Mouse (Mus musculus) bone marrow macrophage, adult 2 months (primary cell): ENCODE measurements at regions not wholly inside any gene's neighbourhood (a gene's known extent, or its start where the extent isn't known, plus 50 kb on each side); places are given as distances from the start of the nearest gene placed in this dataset.

ENCODE experiments used
- H3K27ac ChIP-seq: 2 replicates; pipeline ENCODE4 v1.5.1; 2012; ENCODE audit warnings: low read depth, low read length; ENCODE audit not compliant: insufficient read depth
- H3K4me1 ChIP-seq: 2 replicates; pipeline ENCODE4 v1.6.1; 2012; ENCODE audit warnings: low read length; ENCODE audit not compliant: control insufficient read depth, insufficient read depth
- H3K4me3 ChIP-seq: 2 replicates; pipeline ENCODE4 v1.5.1; 2012; ENCODE audit warnings: mild to moderate bottlenecking, low read length, moderate library complexity; ENCODE audit not compliant: insufficient read depth
- CTCF ChIP-seq: IDR thresholded peaks from 2 replicates; pipeline ENCODE4 v1.5.1; 2012; ENCODE audit warnings: low read depth, mild to moderate bottlenecking, low read length, moderate library complexity
- POLR2A ChIP-seq: IDR thresholded peaks from 2 replicates; pipeline ENCODE4 v1.6.1; 2012; ENCODE audit warnings: mild to moderate bottlenecking, low read depth, low read length, borderline replicate concordance

DNA sequence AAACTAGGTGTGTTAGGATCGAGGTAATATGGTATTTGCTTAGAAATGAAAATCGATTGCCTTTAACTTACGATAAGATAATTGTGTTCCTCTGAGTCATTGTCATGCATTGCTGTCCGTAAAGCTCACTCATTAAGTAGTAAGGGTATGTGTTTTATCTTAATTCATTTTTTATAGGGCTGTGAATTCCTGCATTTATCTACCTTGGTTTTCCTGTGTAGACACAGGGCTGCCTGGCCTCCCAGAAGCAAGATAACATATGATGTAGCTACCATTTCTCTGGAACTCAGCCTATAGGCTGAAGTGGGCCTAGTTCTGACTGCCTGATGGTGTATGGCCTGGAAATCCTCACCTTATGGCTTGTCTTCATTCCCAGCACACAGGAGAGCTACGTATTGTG is 76.9 kb upstream of the Klf4 start:
- H3K4me3 ChIP-seq: no peak overlapping the region
- no peak overlapping the region for H3K27ac ChIP-seq
- TF ChIP-seq CTCF: no peak
- no peak for TF ChIP-seq POLR2A
- peaks cover 9% of the 10 kb centered on the region; the same call in 1 of the 2 replicates for H3K4me1 ChIP-seq

DNA sequence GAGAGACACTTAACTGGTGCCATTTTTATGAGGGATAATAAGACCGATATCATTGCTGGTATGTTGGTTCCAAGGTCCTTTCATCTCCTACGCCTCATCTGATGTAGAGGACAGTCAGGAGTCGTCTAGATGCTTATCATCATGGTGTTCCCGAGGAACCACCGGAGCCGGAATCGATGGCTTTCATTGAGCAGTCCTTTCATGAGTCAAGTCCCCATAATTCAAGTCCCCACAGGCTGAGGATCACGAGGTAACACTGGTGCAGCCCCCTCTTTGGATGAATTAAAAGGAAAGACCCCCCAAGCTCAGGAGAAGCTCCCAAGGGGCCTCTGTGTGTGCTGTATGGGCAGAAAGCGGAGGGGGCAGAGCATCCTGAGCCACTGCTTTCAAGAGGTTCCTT is 73.3 kb upstream of the Klf4 start:
- Histone ChIP-seq H3K4me1 (peaks cover 9% of the 10 kb centered on the region; the same call in 1 of the 2 replicates), H3K4me3 (no peak overlapping the region), H3K27ac (no peak overlapping the region)
- TF ChIP-seq POLR2A (no peak), CTCF (no peak)

DNA sequence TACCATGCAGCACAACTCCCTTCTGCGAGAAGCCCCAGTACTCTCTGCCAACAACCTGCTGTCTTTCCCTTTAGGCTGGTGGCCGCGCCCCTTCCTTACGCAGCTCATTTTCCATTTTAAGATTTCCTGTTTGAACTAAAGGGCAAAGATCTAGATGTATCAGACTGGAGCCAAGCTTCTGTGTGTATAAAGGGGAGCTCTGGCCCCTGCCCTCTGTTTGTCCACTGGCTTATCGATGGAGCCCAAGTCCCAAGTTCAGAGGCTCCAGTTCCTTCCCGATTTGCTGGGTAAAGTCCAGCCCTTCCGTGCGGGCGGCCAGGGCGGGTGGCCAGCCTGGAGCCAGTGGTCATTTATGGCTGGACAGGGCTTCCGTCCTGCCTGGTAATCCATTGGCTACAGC is 72.6 kb upstream of the Klf4 start:
- Histone ChIP-seq H3K27ac (no peak overlapping the region), H3K4me1 (peaks cover 9% of the 10 kb centered on the region; the same call in 1 of the 2 replicates), H3K4me3 (no peak overlapping the region)
- no peak for TF ChIP-seq POLR2A
- no peak for TF ChIP-seq CTCF

DNA sequence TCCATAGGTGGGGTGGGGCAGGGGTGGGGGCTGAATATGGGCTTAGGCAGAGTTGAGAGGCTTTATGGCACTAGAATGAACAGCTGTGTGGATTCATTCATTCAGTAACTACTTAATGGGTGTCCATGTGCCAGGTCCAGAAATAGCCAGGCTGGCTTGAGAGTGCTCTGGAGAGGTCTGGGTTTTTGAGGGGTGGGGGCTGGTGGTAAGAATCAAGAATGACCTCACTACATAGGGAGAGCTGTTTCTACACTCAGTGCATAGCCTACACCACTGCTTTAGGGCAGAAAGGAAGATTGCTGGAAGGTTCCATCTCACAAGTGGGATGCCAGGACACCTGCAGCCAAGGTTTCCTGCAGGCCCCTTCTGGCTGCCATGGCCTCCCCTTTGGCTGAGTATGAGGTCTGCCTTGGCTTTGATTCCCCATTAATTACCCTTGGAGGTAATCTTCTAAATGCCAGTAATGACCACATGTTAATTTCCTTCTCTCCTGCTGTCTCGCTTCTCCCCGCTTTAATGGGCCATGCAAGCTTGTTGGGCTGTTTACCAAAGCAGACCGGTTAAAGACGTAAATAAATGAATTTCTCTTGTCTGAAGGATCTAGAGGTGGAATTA is 71.7 kb upstream of the Klf4 start:
- Histone ChIP-seq H3K27ac (no peak overlapping the region), H3K4me1 (peaks cover 9% of the 10 kb centered on the region; the same call in 1 of the 2 replicates), H3K4me3 (no peak overlapping the region)
- no peak for TF ChIP-seq POLR2A
- no peak for TF ChIP-seq CTCF

DNA sequence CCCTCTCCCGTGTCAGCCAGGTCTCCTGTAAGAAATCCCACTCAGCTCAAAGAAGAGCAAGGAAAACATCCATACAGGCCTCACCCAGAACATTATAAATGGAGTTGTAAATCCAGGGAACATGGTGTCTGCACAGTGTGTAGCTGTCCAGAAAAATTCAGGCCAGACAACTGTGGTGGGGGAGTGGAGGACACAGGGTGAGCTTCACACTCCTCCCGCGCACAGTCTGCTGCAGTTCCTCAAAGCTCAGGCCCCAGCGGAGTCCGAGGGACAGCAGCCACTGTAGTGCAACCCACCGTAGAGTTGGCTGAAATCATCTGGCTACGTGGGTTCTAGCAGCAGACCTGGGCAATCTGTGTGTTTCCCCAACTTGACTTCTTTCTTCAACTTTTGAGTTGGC is 62.9 kb upstream of the Klf4 start:
- TF ChIP-seq CTCF: no peak
- TF ChIP-seq POLR2A: no peak
- Histone ChIP-seq H3K4me3 (no peak overlapping the region), H3K4me1 (peaks cover 14% of the 10 kb centered on the region), H3K27ac (no peak overlapping the region)

DNA sequence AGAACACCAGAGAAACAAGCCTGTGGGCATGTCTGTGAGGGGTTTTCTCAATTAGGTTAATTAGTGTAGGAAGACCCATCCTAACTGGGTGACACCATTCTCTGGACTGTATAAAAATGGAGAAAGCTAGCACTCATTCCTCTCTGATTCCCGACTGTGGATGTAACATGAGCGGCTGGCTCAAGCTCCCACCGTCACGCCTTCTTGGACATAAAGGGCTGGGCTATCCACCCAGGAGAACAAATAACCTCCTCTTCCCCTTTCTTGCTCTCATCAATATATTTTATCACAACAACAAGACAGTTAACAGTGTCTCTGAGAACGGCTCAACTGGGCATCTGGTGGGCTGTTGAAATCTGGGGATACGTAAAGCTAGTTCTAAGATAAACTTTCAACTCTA is 62.4 kb upstream of the Klf4 start:
- H3K27ac ChIP-seq: no peak overlapping the region
- peaks cover 14% of the 10 kb centered on the region for H3K4me1 ChIP-seq
- H3K4me3 ChIP-seq: no peak overlapping the region
- no peak for TF ChIP-seq CTCF
- no peak for TF ChIP-seq POLR2A

DNA sequence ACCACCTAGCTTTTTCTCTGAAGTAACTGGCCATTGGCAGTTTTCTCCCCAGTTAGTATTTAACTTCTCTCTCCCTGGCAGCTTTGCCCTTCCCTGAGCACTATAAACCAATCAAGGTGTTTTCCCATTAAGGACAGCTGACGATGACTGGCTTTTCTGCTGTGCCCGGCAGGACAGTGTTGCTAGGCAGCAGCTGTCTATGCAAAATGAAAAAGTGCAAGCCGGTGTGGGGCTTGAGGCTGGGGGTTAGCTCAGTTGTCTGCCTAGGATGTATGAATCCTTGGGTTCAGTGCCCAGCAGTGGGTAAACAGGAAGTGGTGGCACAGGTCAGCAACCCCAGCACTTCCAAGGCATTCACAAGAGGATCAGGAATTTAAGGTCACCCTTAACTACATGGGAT is 60.9 kb upstream of the Klf4 start:
- Histone ChIP-seq H3K4me3 (no peak overlapping the region), H3K4me1 (peaks cover 14% of the 10 kb centered on the region), H3K27ac (no peak overlapping the region)
- no peak for TF ChIP-seq CTCF
- TF ChIP-seq POLR2A: no peak

DNA sequence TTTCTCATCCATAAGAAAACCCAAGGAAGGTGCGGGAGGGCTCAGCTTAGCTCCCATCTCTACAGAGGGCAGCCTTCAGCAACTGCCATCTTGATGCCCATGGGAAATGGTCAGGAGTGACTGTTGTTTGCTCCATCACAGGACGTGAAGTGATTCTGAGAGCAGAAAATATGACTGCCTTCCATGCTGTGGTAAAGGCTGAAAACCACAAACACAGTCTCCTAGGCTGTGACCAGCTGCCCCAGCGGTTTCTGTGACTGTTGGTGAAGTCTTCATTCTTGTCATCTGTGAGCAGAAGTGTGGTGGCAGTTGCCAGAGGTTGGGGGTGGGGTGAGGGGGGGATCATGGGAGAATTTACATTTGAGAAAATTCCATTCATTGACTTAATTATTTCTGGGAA is 53.9 kb upstream of the Klf4 start:
- Histone ChIP-seq H3K4me1 (no peaks in the 10 kb centered on the region), H3K27ac (no peak overlapping the region), H3K4me3 (no peak overlapping the region)
- TF ChIP-seq POLR2A (no peak), CTCF (no peak)

DNA sequence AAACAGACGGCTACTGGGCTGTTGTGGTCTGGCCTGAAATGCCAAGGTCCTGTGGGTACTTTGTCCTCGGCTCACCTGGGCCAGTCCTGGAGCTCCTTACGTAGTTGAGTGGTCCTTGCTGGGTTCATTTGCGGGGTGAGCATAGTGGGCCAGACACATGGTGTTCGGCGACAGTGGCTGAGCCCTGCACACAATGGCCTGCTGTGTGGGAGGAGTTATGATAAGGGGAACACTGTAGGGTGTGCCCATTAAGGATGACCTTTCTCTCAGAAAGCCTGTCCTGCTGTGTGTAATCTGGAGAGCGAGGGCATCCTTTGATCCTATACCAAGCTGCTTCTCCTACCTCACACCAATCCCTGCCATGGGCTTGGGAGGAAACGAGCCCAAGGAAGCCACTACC is 51.3 kb upstream of the Klf4 start:
- Histone ChIP-seq H3K4me3 (no peak overlapping the region), H3K27ac (no peak overlapping the region), H3K4me1 (peaks cover 2% of the 10 kb centered on the region)
- TF ChIP-seq CTCF (no peak), POLR2A (no peak)
